Mouse (Mus musculus) CH12.LX (cell line): ENCODE data around the gene Gm4201. TPM values are rescaled to one million over a fixed set of nuclear protein-coding genes. Genes with fewer than 3 reads are reported as not detected.
"Not testable (repeated sequence)": the region's sequence is repeated elsewhere in the genome, so short reads cannot be mapped to it uniquely, and the experiment has no call there.

Source experiments
- DNase-seq: peaks from one replicate; pipeline ENCODE4 v3.0.0-alpha.2; 2013; ENCODE audit errors: extremely low read depth
- H3K27ac ChIP-seq: 2 replicates; pipeline ENCODE4 v1.5.1; 2012; ENCODE audit warnings: low read depth, mild to moderate bottlenecking, control low read depth, moderate library complexity; ENCODE audit not compliant: insufficient read depth
- H3K27me3 ChIP-seq: replicated peaks from 2 replicates; pipeline ENCODE3; 2012; ENCODE audit warnings: inconsistent platforms
- H3K36me3 ChIP-seq, 2 experiments: replicated peaks in 1 of 2; 2 replicates each; pipeline versions ENCODE3 to v1.6.1; 2012; ENCODE audit warnings: inconsistent platforms in 1 of 2, low read length in 1 of 2, mild to moderate bottlenecking in 1 of 2, mixed read lengths in 1 of 2, moderate library complexity in 1 of 2; ENCODE audit not compliant: control insufficient read depth in 1 of 2, insufficient read depth in 1 of 2
- H3K4me1 ChIP-seq, 2 experiments: 2 replicates each; pipeline ENCODE4 v1.6.1; 2012; ENCODE audit warnings: inconsistent platforms in 1 of 2, moderate library complexity in 1 of 2; ENCODE audit not compliant: insufficient read depth in 2 of 2, control insufficient read depth in 1 of 2
- H3K4me2 ChIP-seq: 2 replicates; pipeline ENCODE4 v1.6.1; 2012; ENCODE audit warnings: low read depth, mild to moderate bottlenecking, control low read depth; ENCODE audit not compliant: poor library complexity, insufficient read depth, severe bottlenecking
- H3K4me3 ChIP-seq, 3 experiments: fragments of 150-350 bp in 1 of 3; sonication (generic) in 1 of 3; replicated peaks in 1 of 3; 2 replicates each; pipeline versions ENCODE3 to v1.5.1; 2011 to 2012; ENCODE audit warnings: low read depth in 2 of 3, low read length in 2 of 3, mild to moderate bottlenecking in 2 of 3, moderate library complexity in 2 of 3, control low read depth in 1 of 3, improper control_type of control experiment in 1 of 3, inconsistent platforms in 1 of 3, mixed read lengths in 1 of 3; ENCODE audit not compliant: poor library complexity in 1 of 3
- H3K79me2 ChIP-seq: replicated peaks from 2 replicates; pipeline ENCODE4 v1.6.1; 2012; ENCODE audit warnings: mild to moderate bottlenecking, moderate library complexity; ENCODE audit not compliant: control insufficient read depth, poor library complexity, insufficient read depth, severe bottlenecking; ENCODE audit errors: extremely low read depth
- H3K9ac ChIP-seq: 2 replicates; pipeline ENCODE4 v1.6.1; 2012; ENCODE audit warnings: low read depth, mild to moderate bottlenecking, control low read depth, moderate library complexity; ENCODE audit not compliant: insufficient read depth
- H3K9me3 ChIP-seq: replicated peaks from 2 replicates; pipeline ENCODE3; 2012; ENCODE audit warnings: low read length, inconsistent platforms, mixed read lengths
- dilution Hi-C: fragments of 300-500 bp; cut with MboI; formaldehyde crosslinking; loops from 2 replicates; pipeline ENCODE4 v1.14.3; 2020; ENCODE audit warnings: low sequenced_read_pairs; ENCODE audit not compliant: extremely low pct_unique_long_range_greater_than_20kb, extremely low pct_ligation_motif_present
- in situ Hi-C: fragments of 300-500 bp; cut with MboI; formaldehyde crosslinking; loops from 3 replicates; pipeline ENCODE4 v1.14.3; 2019; ENCODE audit warnings: low sequenced_read_pairs, low pct_ligation_motif_present, low pct_unique_long_range_greater_than_20kb, mixed read lengths
- polyA plus RNA-seq: library from polyadenylated mRNA; unstranded; fragments of >175 nt; gene quantifications from 2 replicates; pipeline ENCODE4 v1.2.1, GENCODE M21; 2012; ENCODE audit warnings: low read depth; ENCODE audit not compliant: insufficient read length
- total RNA-seq, 2 experiments: library from RNA; depleted of rRNA; stranded (reverse); fragments of 300-350 nt in 1 of 2; fragments of >200 nt in 1 of 2; gene quantifications; 2 replicates each; pipeline ENCODE4 v1.2.3; 2012 to 2014

Gm4201 gene
- not detected in 2 replicates for total RNA-seq (2012; rRNA removed)
- not detected in 2 replicates for total RNA-seq (2014; rRNA removed)
- polyA plus RNA-seq: not detected in 2 replicates

DNA sequence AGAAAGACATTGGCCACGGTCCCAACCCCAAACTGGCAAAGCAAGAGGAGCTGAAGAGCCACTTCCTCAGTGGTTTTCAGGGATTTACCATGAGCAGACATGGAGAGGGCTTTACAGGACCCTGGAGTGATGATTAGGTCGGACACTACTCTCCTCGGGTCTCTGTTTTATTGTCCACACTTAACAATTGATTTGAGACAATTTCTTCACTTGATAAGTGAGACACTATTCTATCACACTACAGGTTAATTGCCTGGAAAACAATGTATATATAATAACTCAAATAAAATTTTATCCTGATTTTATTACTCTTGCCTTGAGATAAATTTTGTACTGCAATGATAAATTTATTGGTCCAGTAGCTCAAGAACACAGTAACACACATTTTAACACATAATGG, at the start of gene Gm4201:
Gene Gm4201, minus strand, starts transcription at position 101 of the 400 bp plus-strand sequence.
- H3K9ac ChIP-seq, DNase-seq, H3K9me3 ChIP-seq, H3K27ac ChIP-seq, H3K36me3 ChIP-seq, H3K27me3 ChIP-seq, H3K4me2 ChIP-seq, in situ Hi-C loops, H3K4me1 ChIP-seq, H3K79me2 ChIP-seq, H3K4me3 ChIP-seq, dilution Hi-C loops: not testable (repeated sequence)

DNA sequence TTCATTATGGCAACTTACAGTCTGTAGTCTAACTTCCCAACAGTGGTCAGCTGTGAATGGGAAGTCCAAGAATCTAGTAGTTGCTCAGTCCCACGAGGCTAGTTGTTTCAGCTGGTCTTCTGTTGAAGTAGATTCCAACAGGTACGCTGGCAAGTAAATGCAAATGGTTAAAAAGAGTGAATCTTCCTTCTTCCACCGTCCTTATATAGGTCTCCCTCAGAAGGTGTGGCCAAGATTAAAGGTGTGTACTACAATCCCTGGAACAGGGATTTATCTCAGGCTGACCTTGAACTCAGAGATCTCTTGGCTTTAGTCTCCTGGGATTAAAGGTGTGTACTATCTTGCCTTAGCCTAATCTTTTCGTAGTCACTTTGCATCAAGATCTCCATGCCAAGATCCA, 22.9 kb upstream of the Gm4201 start, which contains the start of gene Gm4565:
Gene Gm4565, minus strand, starts transcription at position 101 of the 400 bp plus-strand sequence.
- dilution Hi-C loops, H3K9me3 ChIP-seq, DNase-seq, H3K9ac ChIP-seq, H3K4me2 ChIP-seq, in situ Hi-C loops, H3K27ac ChIP-seq, H3K27me3 ChIP-seq, H3K36me3 ChIP-seq, H3K4me1 ChIP-seq, H3K79me2 ChIP-seq, H3K4me3 ChIP-seq: not testable (repeated sequence)

DNA sequence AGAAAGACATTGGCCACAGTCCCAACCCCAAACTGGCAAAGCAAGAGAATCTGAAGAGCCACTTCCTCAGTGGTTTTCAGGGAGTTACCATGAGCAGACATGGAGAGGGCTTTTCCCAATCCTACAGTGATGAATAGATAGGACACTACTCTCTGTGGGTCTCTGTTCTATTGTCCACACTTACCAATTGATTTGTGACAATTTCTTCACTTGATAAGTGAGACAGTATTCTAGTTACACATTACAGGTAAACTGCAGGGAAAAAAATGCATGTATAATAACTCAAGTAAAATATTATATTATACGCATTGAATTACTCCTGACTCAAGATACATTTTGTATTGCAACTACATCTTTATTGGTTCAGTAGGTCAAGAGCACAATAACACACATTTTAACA, 30.4 kb downstream of the Gm4201 start, which contains the start of gene Gm8677:
Gene Gm8677, minus strand, starts transcription at position 101 of the 400 bp plus-strand sequence.
- H3K4me2 ChIP-seq, H3K36me3 ChIP-seq, dilution Hi-C loops, H3K27ac ChIP-seq, in situ Hi-C loops, H3K4me1 ChIP-seq, H3K79me2 ChIP-seq, H3K4me3 ChIP-seq, H3K27me3 ChIP-seq, DNase-seq, H3K9me3 ChIP-seq, H3K9ac ChIP-seq: not testable (repeated sequence)

DNA sequence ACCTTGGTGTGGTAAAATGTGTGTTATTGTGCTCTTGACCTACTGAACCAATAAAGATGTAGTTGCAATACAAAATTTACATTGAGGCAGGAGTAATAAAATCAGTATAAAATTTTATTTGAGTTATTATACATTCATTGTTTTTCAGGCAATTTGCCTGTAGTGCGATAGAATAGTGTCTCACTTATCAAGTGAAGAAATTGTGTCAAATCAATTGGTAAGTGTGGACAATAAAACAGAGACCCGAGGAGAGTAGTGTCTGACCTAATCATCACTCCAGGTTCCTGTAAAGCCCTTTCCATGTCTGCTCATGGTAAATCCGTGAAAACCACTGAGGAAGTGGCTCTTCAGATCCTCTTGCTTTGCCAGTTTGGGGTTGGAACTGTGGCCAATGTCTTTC, 42.5 kb downstream of the Gm4201 start, which contains the start of gene Vmn1r152:
Gene Vmn1r152, plus strand, starts transcription at position 301 of the 400 bp plus-strand sequence.
- H3K36me3 ChIP-seq, dilution Hi-C loops, H3K27ac ChIP-seq, H3K27me3 ChIP-seq, H3K4me2 ChIP-seq, in situ Hi-C loops, H3K4me3 ChIP-seq, H3K9me3 ChIP-seq, H3K79me2 ChIP-seq, H3K9ac ChIP-seq, H3K4me1 ChIP-seq, DNase-seq: not testable (repeated sequence)

Other genes with a start within 250 kb of the Gm4201 start
- not detected in 2 replicates for gene Gm4187, start 235.6 kb downstream of the Gm4201 start, total RNA-seq (2012; rRNA removed)
- gene Gm4187, start 235.6 kb downstream of the Gm4201 start, total RNA-seq (2014; rRNA removed): not detected in 2 replicates
- gene Gm4187, start 235.6 kb downstream of the Gm4201 start, polyA plus RNA-seq: not detected in 2 replicates
- not detected in 2 replicates for gene Gm8660, start 194.3 kb downstream of the Gm4201 start, total RNA-seq (2012; rRNA removed)
- not detected in 2 replicates for gene Gm8660, start 194.3 kb downstream of the Gm4201 start, total RNA-seq (2014; rRNA removed)
- gene Gm8660, start 194.3 kb downstream of the Gm4201 start, polyA plus RNA-seq: not detected in 2 replicates
- not detected in 2 replicates for gene Vmn1r148, start 151.8 kb downstream of the Gm4201 start, total RNA-seq (2012; rRNA removed)
- not detected in 2 replicates for gene Vmn1r148, start 151.8 kb downstream of the Gm4201 start, total RNA-seq (2014; rRNA removed)
- gene Vmn1r148, start 151.8 kb downstream of the Gm4201 start, polyA plus RNA-seq: not detected in 2 replicates
- gene Vmn1r149, start 127.1 kb downstream of the Gm4201 start, total RNA-seq (2012; rRNA removed): not detected in 2 replicates
- gene Vmn1r149, start 127.1 kb downstream of the Gm4201 start, total RNA-seq (2014; rRNA removed): not detected in 2 replicates
- not detected in 2 replicates for gene Vmn1r149, start 127.1 kb downstream of the Gm4201 start, polyA plus RNA-seq
- not detected in 2 replicates for gene Gm10665, start 101.3 kb downstream of the Gm4201 start, total RNA-seq (2012; rRNA removed)
- not detected in 2 replicates for gene Gm10665, start 101.3 kb downstream of the Gm4201 start, total RNA-seq (2014; rRNA removed)
- not detected in 2 replicates for gene Gm10665, start 101.3 kb downstream of the Gm4201 start, polyA plus RNA-seq
- gene Vmn1r151, start 65.7 kb downstream of the Gm4201 start, total RNA-seq (2012; rRNA removed): not detected in 2 replicates
- not detected in 2 replicates for gene Vmn1r151, start 65.7 kb downstream of the Gm4201 start, total RNA-seq (2014; rRNA removed)
- not detected in 2 replicates for gene Vmn1r151, start 65.7 kb downstream of the Gm4201 start, polyA plus RNA-seq
- gene Vmn1r152, start 42.4 kb downstream of the Gm4201 start, total RNA-seq (2012; rRNA removed): not detected in 2 replicates
- gene Vmn1r152, start 42.4 kb downstream of the Gm4201 start, total RNA-seq (2014; rRNA removed): not detected in 2 replicates
- not detected in 2 replicates for gene Vmn1r152, start 42.4 kb downstream of the Gm4201 start, polyA plus RNA-seq
- gene Gm8677, start 30.5 kb downstream of the Gm4201 start, total RNA-seq (2012; rRNA removed): not detected in 2 replicates
- not detected in 2 replicates for gene Gm8677, start 30.5 kb downstream of the Gm4201 start, total RNA-seq (2014; rRNA removed)
- not detected in 2 replicates for gene Gm8677, start 30.5 kb downstream of the Gm4201 start, polyA plus RNA-seq
- gene Gm4565, start 22.8 kb upstream of the Gm4201 start, total RNA-seq (2012; rRNA removed): not detected in 2 replicates
- not detected in 2 replicates for gene Gm4565, start 22.8 kb upstream of the Gm4201 start, total RNA-seq (2014; rRNA removed)
- gene Gm4565, start 22.8 kb upstream of the Gm4201 start, polyA plus RNA-seq: not detected in 2 replicates
- gene Vmn1r155, start 92.7 kb upstream of the Gm4201 start, total RNA-seq (2012; rRNA removed): not detected in 2 replicates
- gene Vmn1r155, start 92.7 kb upstream of the Gm4201 start, total RNA-seq (2014; rRNA removed): not detected in 2 replicates
- gene Vmn1r155, start 92.7 kb upstream of the Gm4201 start, polyA plus RNA-seq: not detected in 2 replicates
- gene Gm8693, start 127.0 kb upstream of the Gm4201 start, total RNA-seq (2012; rRNA removed): not detected in 2 replicates
- not detected in 2 replicates for gene Gm8693, start 127.0 kb upstream of the Gm4201 start, total RNA-seq (2014; rRNA removed)
- not detected in 2 replicates for gene Gm8693, start 127.0 kb upstream of the Gm4201 start, polyA plus RNA-seq
- not detected in 2 replicates for gene Gm4567, start 154.4 kb upstream of the Gm4201 start, total RNA-seq (2012; rRNA removed)
- not detected in 2 replicates for gene Gm4567, start 154.4 kb upstream of the Gm4201 start, total RNA-seq (2014; rRNA removed)
- gene Gm4567, start 154.4 kb upstream of the Gm4201 start, polyA plus RNA-seq: not detected in 2 replicates
- gene Vmn1r157, start 196.4 kb upstream of the Gm4201 start, total RNA-seq (2012; rRNA removed): not detected in 2 replicates
- not detected in 2 replicates for gene Vmn1r157, start 196.4 kb upstream of the Gm4201 start, total RNA-seq (2014; rRNA removed)
- gene Vmn1r157, start 196.4 kb upstream of the Gm4201 start, polyA plus RNA-seq: not detected in 2 replicates
- gene Vmn1r158, start 225.4 kb upstream of the Gm4201 start, total RNA-seq (2012; rRNA removed): not detected in 2 replicates
- gene Vmn1r158, start 225.4 kb upstream of the Gm4201 start, total RNA-seq (2014; rRNA removed): not detected in 2 replicates
- gene Vmn1r158, start 225.4 kb upstream of the Gm4201 start, polyA plus RNA-seq: not detected in 2 replicates